Mouse (Mus musculus): ENCODE data around the gene Nek10.
"Not testable (repeated sequence)": the region's sequence is repeated elsewhere in the genome, so short reads cannot be mapped to it uniquely, and the experiment has no call there.

Nek10 gene

DNA sequence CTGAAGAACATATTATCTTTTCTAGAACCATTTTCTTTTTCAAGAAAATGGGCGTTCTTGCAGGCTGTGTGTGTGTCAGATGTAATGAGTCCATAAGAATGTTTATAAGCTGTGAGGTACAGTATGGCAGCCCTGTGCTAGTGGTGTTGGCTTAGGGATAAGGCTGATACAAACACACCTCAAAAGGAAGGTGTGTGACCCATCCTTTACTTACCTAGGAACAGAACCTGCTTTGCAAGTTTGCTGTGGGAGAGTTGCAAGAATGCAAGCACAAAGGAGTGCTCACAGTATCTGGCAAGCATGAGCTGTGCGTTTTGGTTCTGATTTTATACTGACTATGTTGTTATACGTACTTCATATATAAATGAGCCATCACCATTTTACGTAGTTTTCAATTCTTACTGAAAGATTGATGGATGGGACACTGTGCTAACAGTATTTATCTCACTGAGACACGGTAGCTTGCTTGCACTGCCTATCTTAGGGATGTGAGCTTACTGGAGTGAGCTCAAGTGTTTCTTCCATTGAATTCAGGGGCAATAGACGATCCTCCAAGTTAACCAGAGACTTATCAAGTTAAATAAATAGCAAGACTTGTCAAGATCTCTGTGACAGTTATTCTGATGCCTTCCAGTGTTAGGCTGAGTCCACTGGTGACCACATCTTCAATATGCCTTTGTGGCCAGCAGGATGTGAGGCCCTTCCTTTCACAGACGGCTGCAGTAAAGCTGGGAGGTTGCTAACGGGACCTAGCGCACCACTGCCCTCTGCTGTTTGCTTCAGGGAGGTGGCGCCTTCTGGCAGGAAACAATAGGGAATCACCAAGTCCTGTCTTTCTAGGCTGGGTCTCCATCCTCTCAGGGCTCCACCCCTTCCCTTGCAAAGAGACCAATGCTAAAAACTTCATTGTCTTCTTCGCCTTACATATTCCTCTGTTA, 181.8 kb downstream of the Nek10 start:
- DNase-seq (ENCODE audit: extremely low spot score, low spot score) = peak; percentile 79

DNA sequence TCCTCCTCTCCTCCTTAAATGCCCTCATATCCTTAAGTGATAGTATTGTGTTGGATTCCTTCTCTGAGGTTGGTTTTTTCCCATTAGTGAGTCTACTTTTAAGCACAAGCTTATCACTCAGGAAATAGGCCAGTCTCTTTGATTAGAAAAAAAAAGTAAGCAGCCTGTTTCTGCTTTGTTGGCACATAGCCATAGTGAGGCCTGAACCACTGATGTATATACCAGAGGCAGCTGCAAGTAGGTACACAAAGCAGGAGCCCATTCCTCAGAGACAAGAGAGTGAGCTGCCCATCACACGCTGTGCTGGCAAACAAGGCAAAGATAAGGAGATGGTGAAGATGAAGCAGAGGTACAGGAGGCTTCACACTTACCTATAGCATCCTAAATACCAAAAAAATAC, 184.2 kb downstream of the Nek10 start:
- no peak for DNase-seq (ENCODE audit: extremely low spot score, low spot score)

DNA sequence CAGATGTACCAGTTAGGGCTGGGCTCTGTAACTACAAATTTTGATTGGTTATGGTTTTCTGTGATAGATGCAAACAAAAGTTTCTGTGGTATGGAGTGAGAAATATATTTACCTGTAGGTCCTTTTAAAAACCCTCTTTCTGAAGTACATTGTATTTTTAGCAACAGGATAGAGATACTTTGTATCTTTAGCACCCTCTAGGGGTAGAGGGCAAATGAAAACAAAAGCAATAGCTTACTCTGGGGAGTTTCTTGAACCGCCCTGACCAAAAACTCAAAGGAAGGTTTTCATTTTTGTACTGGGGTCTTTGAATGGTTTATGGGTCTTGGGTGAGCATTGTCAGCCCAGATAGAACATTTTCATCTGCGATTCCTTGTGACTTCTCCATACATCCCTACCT, 188.4 kb downstream of the Nek10 start:
- DNase-seq (ENCODE audit: extremely low spot score, low spot score) = no peak

DNA sequence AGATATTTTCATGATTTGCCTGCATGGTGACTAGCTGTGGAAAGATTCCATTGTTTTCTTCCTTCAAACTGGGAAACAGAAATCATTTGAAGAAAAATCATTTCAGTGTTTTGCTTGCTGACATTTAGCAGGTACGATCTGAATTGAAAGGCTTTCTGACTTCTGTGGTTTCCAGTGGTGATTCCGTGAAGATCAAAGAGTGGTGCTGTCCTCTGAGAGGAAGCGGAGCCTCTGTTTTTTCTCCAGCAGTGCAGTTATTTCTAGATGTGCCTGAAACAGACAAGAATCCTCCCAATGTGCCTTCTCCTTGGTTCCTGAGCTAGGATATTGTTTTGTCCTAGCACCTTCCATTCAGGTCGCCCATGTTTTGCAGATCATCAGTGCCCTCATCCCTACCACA, 208.2 kb downstream of the Nek10 start:
- DNase-seq (ENCODE audit: extremely low spot score, low spot score) = no peak

DNA sequence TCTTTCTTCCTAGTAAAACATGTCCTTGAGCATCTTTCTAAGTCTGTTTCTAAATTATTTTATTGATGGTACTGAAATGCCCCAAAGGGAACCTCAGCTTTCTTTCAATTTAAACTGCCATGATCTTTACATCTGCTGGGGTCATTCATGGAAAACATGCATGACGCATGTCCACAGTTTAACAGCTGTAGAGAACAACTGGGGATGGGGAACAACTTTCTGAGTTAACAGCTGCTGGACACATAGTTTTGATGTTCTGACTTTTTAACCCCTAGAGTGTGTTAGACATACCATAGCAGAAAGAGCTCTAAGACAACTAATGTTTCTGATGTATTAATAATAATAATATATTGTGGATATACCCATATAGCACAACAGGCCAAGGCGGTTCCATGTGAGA, 211.6 kb downstream of the Nek10 start:
- no peak for DNase-seq (ENCODE audit: extremely low spot score, low spot score)

DNA sequence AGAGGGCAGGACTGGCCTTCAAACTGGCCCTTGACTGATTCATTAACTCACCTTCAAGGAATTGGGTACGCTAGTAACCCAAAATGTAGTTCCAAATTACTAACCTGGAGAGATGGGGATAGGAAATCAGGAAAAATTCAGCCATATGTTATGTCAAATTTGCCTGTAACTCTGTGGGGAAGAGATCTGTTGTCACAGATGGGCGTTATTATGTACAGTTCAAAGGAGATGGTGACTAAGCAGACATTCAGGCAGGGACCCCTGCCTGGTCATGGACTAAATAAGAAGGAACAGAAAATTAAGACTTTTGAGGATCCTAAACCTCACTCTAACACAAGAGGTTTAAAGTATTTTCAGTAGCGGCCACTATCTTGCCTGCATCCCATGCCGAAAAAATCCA, 227.4 kb downstream of the Nek10 start:
- not testable (repeated sequence) for DNase-seq (ENCODE audit: extremely low spot score, low spot score)

DNA sequence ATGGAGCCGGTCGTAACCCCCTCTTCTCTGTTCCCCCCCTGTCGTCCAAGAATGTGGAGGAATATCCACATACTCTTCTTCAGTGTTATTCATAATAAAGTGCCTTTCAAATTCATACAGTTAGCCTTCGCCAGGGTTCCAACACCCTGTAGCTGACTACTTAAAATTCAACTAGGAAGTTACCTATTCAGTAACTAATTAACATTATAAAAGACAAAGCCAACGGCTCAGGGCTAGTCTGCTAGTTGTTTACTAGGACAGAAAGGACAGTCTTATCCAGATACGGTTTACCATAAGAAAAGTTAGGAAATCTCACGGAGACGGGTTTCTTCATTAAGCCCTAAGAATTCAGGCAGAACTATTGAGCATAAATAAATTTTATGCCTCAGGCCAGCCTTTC, 231.4 kb downstream of the Nek10 start:
- not testable (repeated sequence) for DNase-seq (ENCODE audit: extremely low spot score, low spot score)

DNA sequence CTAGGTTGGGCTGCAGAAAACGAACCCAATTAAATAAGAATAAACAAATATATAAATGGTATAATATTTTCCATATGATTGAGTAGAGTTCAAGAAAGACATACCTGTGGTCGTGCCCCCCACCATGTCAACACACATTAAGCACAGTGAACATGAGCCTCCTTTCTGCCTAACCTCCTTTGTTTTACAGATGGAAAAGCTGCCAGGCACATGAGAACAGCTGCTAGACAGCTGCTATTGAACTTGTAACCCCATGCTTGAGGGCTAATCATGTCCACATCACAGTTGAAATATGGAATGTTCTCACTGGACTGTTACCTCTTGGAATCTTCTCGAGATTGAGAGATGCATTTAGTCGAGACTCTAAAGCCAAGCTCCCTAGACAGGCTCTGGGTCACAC, 245.0 kb downstream of the Nek10 start:
- no peak for DNase-seq (ENCODE audit: extremely low spot score, low spot score)

DNA sequence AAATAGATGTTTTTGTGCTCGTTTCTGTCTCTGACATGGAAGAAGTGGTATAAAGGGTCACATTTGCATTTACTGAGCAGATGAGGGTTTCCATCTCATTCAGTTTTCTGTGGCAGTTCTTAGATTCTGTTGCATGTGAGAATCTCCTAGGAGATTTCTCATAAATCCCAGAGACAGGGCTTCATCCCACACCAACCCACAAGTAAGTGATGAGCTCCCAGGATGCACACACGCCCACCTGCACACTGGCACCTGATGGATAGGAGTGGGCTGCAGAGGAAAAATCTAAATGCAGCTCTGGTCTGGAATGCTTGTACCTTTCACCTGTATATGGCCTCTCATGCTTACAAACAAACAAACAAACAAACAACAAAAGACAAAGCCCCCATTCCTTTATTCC, 258.3 kb downstream of the Nek10 start:
- DNase-seq (ENCODE audit: extremely low spot score, low spot score) = no peak

Data from neural tube, embryonic 10.5 days (tissue).